Mouse (Mus musculus) activated CD4-positive, CD25-positive, alpha-beta regulatory T cell, adult 9 weeks (primary cell): ENCODE results near the gene Hnrnpr. TPM values are rescaled to one million over a fixed set of nuclear protein-coding genes. Genes with fewer than 3 reads are reported as not detected.

Source experiments
- polyA plus RNA-seq: library from polyadenylated mRNA; unstranded; fragments of 100-300 nt; shearing (Covaris generic); gene quantifications from one replicate; pipeline ENCODE4 v1.2.1, GENCODE M21; 2017

Gene Hnrnpr
- 122 TPM for polyA plus RNA-seq

GRCm38 (mm10) chr4:136310229-136311041, at the start of gene Hnrnpr:
Hnrnpr (plus strand) TSS chr4:136310942.

DNA sequence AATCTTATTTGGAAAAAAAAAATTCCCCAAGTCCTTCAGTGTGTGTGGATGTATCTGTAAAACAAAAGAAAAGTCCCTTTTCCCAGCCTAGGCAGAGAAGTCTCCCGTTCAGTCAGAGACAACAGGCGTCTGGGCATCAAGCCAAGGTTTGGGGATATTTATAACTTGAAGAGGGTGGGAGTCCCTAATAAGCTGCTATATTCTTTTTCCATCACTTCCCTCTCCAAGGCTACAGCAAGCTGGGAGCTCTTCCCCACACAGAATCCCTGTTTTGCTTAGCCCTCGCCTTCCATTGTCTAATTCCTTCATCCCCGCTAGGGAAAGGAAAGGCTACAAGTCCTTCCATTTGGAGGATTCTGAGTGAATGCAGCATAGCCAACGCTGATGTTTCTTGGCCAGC, 26.3 kb upstream of the Hnrnpr start, which contains the start of gene Zfp46:
TSS of gene Zfp46 (plus strand) at position 229 of the 400 bp plus-strand sequence.

Other genes starting within 250 kb of the Hnrnpr start
- 306 TPM for gene Id3, start 167.4 kb upstream of the Hnrnpr start, polyA plus RNA-seq
- gene E2f2, start 138.5 kb upstream of the Hnrnpr start, polyA plus RNA-seq = 27.1 TPM
- gene Asap3, start 104.6 kb upstream of the Hnrnpr start, polyA plus RNA-seq = 0.15 TPM
- 0.22 TPM for gene Tcea3, start 63.2 kb upstream of the Hnrnpr start, polyA plus RNA-seq
- gene Zfp46, start 26.3 kb upstream of the Hnrnpr start, polyA plus RNA-seq = 15.0 TPM
- not detected for gene Htr1d, start 112.6 kb downstream of the Hnrnpr start, polyA plus RNA-seq
- not detected for gene 6030445D17Rik, start 151.3 kb downstream of the Hnrnpr start, polyA plus RNA-seq
- gene Luzp1, start 158.8 kb downstream of the Hnrnpr start, polyA plus RNA-seq = 9.9 TPM